Mouse (Mus musculus): ENCODE measurements around the gene Sirpa. TPM values are rescaled to one million over a fixed set of nuclear protein-coding genes. Genes with fewer than 3 reads are reported as not detected.

The Sirpa gene
- polyA plus RNA-seq, 1 experiment from 2014 or later: 18.4 TPM

GRCm38 (mm10) chr2:129658796-129659195, 66.2 kb downstream of the Sirpa start:
- WGBS: 91% methylated on average over 4 of the region's 4 CpGs

GRCm38 (mm10) chr2:129660020-129660419, 67.4 kb downstream of the Sirpa start:
- DNase-seq (ENCODE audit: low spot score) (no peak), ATAC-seq (ENCODE audit: low FRiP score) (no peak)
- H3K4me2 ChIP-seq (replicated peaks; ENCODE audit: low read depth, low read length): no peak overlapping the region
- H3K9me3 ChIP-seq (ENCODE audit: control insufficient read depth, low read length): no peaks in the 10 kb centered on the region
- WGBS: 76% methylated on average over 6 of the region's 6 CpGs
- H3K4me3 ChIP-seq (ENCODE audit: low read depth, low read length): no peak overlapping the region
- H3K27ac ChIP-seq (ENCODE audit: low read depth, low read length): no peak overlapping the region
- H3K4me1 ChIP-seq (replicated peaks; ENCODE audit: control insufficient read depth, insufficient read depth, low read length): no peaks in the 10 kb centered on the region
- no peaks in the 10 kb centered on the region for H3K27me3 ChIP-seq (ENCODE audit: control insufficient read depth, insufficient read depth, low read length)
- no peak overlapping the region for H3K9ac ChIP-seq (ENCODE audit: low read depth, low read length)
- H3K36me3 ChIP-seq (ENCODE audit: control insufficient read depth, insufficient read depth, low read length): no peaks in the 10 kb centered on the region

More at GRCm38 (mm10) chr2:129658796-129659195, 66.2 kb downstream of the Sirpa start:
- Histone ChIP-seq H3K9me3 (ENCODE audit: control insufficient read depth, low read length) (no peaks in the 10 kb centered on the region), H3K4me1 (replicated peaks; ENCODE audit: control insufficient read depth, insufficient read depth, low read length) (no peaks in the 10 kb centered on the region), H3K9ac (ENCODE audit: low read depth, low read length) (no peak overlapping the region), H3K27me3 (ENCODE audit: control insufficient read depth, insufficient read depth, low read length) (no peaks in the 10 kb centered on the region), H3K36me3 (ENCODE audit: control insufficient read depth, insufficient read depth, low read length) (no peaks in the 10 kb centered on the region), H3K27ac (ENCODE audit: low read depth, low read length) (no peak overlapping the region), H3K4me2 (replicated peaks; ENCODE audit: low read depth, low read length) (no peak overlapping the region), H3K4me3 (ENCODE audit: low read depth, low read length) (no peak overlapping the region)
- no peak for DNase-seq (ENCODE audit: low spot score)
- no peak for ATAC-seq (ENCODE audit: low FRiP score)

- no peak for ATAC-seq (ENCODE audit: low FRiP score)
- WGBS: 90% methylated on average over 4 of the region's 4 CpGs
- no peaks in the 10 kb centered on the region for H3K4me1 ChIP-seq (replicated peaks; ENCODE audit: control insufficient read depth, insufficient read depth, low read length)
Measured at GRCm38 (mm10) chr2:129662484-129662883, 69.8 kb downstream of the Sirpa start.

GRCm38 (mm10) chr2:129671911-129672310, 79.3 kb downstream of the Sirpa start:
- WGBS: 70% methylated on average over 4 of the region's 4 CpGs
- H3K9me3 ChIP-seq (ENCODE audit: control insufficient read depth, low read length): no peaks in the 10 kb centered on the region
- no peaks in the 10 kb centered on the region for H3K27me3 ChIP-seq (ENCODE audit: control insufficient read depth, insufficient read depth, low read length)
- no peak overlapping the region for H3K9ac ChIP-seq (ENCODE audit: low read depth, low read length)
- no peak overlapping the region for H3K4me2 ChIP-seq (replicated peaks; ENCODE audit: low read depth, low read length)
- H3K4me1 ChIP-seq (replicated peaks; ENCODE audit: control insufficient read depth, insufficient read depth, low read length): no peaks in the 10 kb centered on the region
- H3K27ac ChIP-seq (ENCODE audit: low read depth, low read length): no peak overlapping the region
- ATAC-seq (ENCODE audit: low FRiP score): no peak
- H3K36me3 ChIP-seq (ENCODE audit: control insufficient read depth, insufficient read depth, low read length): no peaks in the 10 kb centered on the region
- H3K4me3 ChIP-seq (ENCODE audit: low read depth, low read length): no peak overlapping the region
- DNase-seq (ENCODE audit: low spot score): no peak

More at GRCm38 (mm10) chr2:129662484-129662883, 69.8 kb downstream of the Sirpa start:
- DNase-seq (ENCODE audit: low spot score): no peak
- H3K9me3 ChIP-seq (ENCODE audit: control insufficient read depth, low read length): no peaks in the 10 kb centered on the region
- H3K4me2 ChIP-seq (replicated peaks; ENCODE audit: low read depth, low read length): no peak overlapping the region
- no peaks in the 10 kb centered on the region for H3K27me3 ChIP-seq (ENCODE audit: control insufficient read depth, insufficient read depth, low read length)
- H3K4me3 ChIP-seq (ENCODE audit: low read depth, low read length): no peak overlapping the region
- H3K9ac ChIP-seq (ENCODE audit: low read depth, low read length): no peak overlapping the region
- no peaks in the 10 kb centered on the region for H3K36me3 ChIP-seq (ENCODE audit: control insufficient read depth, insufficient read depth, low read length)
- no peak overlapping the region for H3K27ac ChIP-seq (ENCODE audit: low read depth, low read length)

GRCm38 (mm10) chr2:129674935-129675634, 82.5 kb downstream of the Sirpa start:
- no peak for ATAC-seq (ENCODE audit: low FRiP score)

GRCm38 (mm10) chr2:129677664-129678063, 85.0 kb downstream of the Sirpa start:
- H3K9ac ChIP-seq (ENCODE audit: low read depth, low read length): no peak overlapping the region
- 22% methylated on average over 2 of the region's 2 CpGs for WGBS
- DNase-seq (ENCODE audit: low spot score) (peak; percentile 12), ATAC-seq (ENCODE audit: low FRiP score) (no peak)
- H3K27ac ChIP-seq (ENCODE audit: low read depth, low read length): no peak overlapping the region
- H3K4me2 ChIP-seq (replicated peaks; ENCODE audit: low read depth, low read length): no peak overlapping the region
- no peaks in the 10 kb centered on the region for H3K9me3 ChIP-seq (ENCODE audit: control insufficient read depth, low read length)
- H3K4me3 ChIP-seq (ENCODE audit: low read depth, low read length): no peak overlapping the region
- no peaks in the 10 kb centered on the region; the same call in 1 of the 2 replicates for H3K27me3 ChIP-seq (ENCODE audit: control insufficient read depth, insufficient read depth, low read length)
- no peaks in the 10 kb centered on the region for H3K4me1 ChIP-seq (replicated peaks; ENCODE audit: control insufficient read depth, insufficient read depth, low read length)
- H3K36me3 ChIP-seq (ENCODE audit: control insufficient read depth, insufficient read depth, low read length): no peaks in the 10 kb centered on the region

More at GRCm38 (mm10) chr2:129674935-129675634, 82.5 kb downstream of the Sirpa start:
- H3K9ac ChIP-seq (ENCODE audit: low read depth, low read length): no peak overlapping the region
- no peaks in the 10 kb centered on the region for H3K4me1 ChIP-seq (replicated peaks; ENCODE audit: control insufficient read depth, insufficient read depth, low read length)
- H3K36me3 ChIP-seq (ENCODE audit: control insufficient read depth, insufficient read depth, low read length): no peaks in the 10 kb centered on the region
- H3K27ac ChIP-seq (ENCODE audit: low read depth, low read length): no peak overlapping the region
- peak; percentile 89 for DNase-seq (ENCODE audit: low spot score)
- H3K9me3 ChIP-seq (ENCODE audit: control insufficient read depth, low read length): no peaks in the 10 kb centered on the region
- no peak overlapping the region for H3K4me3 ChIP-seq (ENCODE audit: low read depth, low read length)
- no peaks in the 10 kb centered on the region; the same call in 1 of the 2 replicates for H3K27me3 ChIP-seq (ENCODE audit: control insufficient read depth, insufficient read depth, low read length)
- no peak overlapping the region for H3K4me2 ChIP-seq (replicated peaks; ENCODE audit: low read depth, low read length)
- WGBS: 37% methylated on average over 13 of the region's 13 CpGs

- Histone ChIP-seq H3K9ac (ENCODE audit: low read depth, low read length) (no peak overlapping the region), H3K9me3 (ENCODE audit: control insufficient read depth, low read length) (no peaks in the 10 kb centered on the region), H3K4me2 (replicated peaks; ENCODE audit: low read depth, low read length) (no peak overlapping the region), H3K4me1 (replicated peaks; ENCODE audit: control insufficient read depth, insufficient read depth, low read length) (no peaks in the 10 kb centered on the region), H3K36me3 (ENCODE audit: control insufficient read depth, insufficient read depth, low read length) (no peaks in the 10 kb centered on the region), H3K27ac (ENCODE audit: low read depth, low read length) (no peak overlapping the region), H3K27me3 (ENCODE audit: control insufficient read depth, insufficient read depth, low read length) (no peaks in the 10 kb centered on the region; the same call in 1 of the 2 replicates), H3K4me3 (ENCODE audit: low read depth, low read length) (no peak overlapping the region)
- ATAC-seq (ENCODE audit: low FRiP score) (no peak), DNase-seq (ENCODE audit: low spot score) (no peak)
- 81% methylated on average over 5 of the region's 5 CpGs for WGBS
Measured at GRCm38 (mm10) chr2:129679066-129679465, 86.4 kb downstream of the Sirpa start.

- H3K27ac ChIP-seq (ENCODE audit: low read depth, low read length): no peak overlapping the region
- H3K4me3 ChIP-seq (ENCODE audit: low read depth, low read length): no peak overlapping the region
- no peak overlapping the region for H3K4me2 ChIP-seq (replicated peaks; ENCODE audit: low read depth, low read length)
- ATAC-seq (ENCODE audit: low FRiP score): no peak
- 84% methylated on average over 3 of the region's 3 CpGs for WGBS
- no peaks in the 10 kb centered on the region for H3K9me3 ChIP-seq (ENCODE audit: control insufficient read depth, low read length)
- DNase-seq (ENCODE audit: low spot score): no peak
- no peaks in the 10 kb centered on the region for H3K4me1 ChIP-seq (replicated peaks; ENCODE audit: control insufficient read depth, insufficient read depth, low read length)
- H3K27me3 ChIP-seq (ENCODE audit: control insufficient read depth, insufficient read depth, low read length): no peaks in the 10 kb centered on the region; the same call in 1 of the 2 replicates
- H3K9ac ChIP-seq (ENCODE audit: low read depth, low read length): no peak overlapping the region
- no peaks in the 10 kb centered on the region for H3K36me3 ChIP-seq (ENCODE audit: control insufficient read depth, insufficient read depth, low read length)
Measured at GRCm38 (mm10) chr2:129680236-129680635, 87.6 kb downstream of the Sirpa start.

All from hindbrain, embryonic 11.5 days (tissue).